Mouse (Mus musculus) liver, embryonic 14.5 days (tissue): ENCODE measurements around the gene Mtmr10.

Experiments
- CTCF ChIP-seq: IDR thresholded peaks from 2 replicates; pipeline ENCODE4 v1.5.1; 2016; ENCODE audit warnings: antibody characterized with exemption, low read depth, control low read depth
- EP300 ChIP-seq: IDR thresholded peaks from 2 replicates; pipeline ENCODE4 v1.6.1; 2016; ENCODE audit warnings: antibody characterized with exemption, low read depth

DNA sequence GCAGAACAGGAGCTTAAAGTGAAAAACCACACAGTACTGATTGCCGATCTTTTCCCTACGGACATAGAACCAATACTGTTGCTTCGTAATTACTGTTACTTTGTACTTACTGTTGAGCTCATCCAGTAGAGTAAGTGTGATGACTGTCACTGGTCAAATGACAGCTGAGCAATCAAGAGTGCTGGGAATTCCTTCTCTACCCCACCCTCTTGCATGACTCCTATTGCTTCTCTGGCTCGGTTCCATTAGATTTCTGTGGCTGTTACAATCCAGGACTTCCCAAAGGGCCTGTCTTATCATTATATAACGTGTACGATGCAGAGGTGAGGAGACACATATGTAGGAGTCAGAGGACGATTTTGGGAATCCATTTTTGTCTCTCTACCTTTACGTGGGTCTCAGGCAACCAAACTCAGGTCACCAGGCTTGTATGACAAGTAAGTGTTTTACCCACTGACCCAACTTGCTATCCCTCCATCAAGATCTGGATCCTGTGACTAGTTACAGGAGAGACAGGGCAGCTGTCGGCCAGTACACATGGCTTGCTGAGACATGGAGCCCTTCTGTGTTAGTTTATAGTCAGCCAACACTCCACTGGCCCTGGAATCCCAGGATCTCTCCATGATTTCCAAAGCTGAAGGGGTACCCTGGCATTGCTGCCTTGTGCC is 48.2 kb upstream of the Mtmr10 start:
- TF ChIP-seq CTCF (no peak), EP300 (no peak)
